Mouse (Mus musculus) testis, adult 10 weeks (tissue): ENCODE data around the gene Espn. TPM values are rescaled to one million over a fixed set of nuclear protein-coding genes. Genes with fewer than 3 reads are reported as not detected.

ENCODE experiments used
- polyA plus RNA-seq: library from polyadenylated mRNA; stranded (reverse); fragments of 350-450 nt; fragmentation: Illumina TruSeq; extraction: RNeasy Lipid Tissue Mini Kit (QIAGEN cat#74804); gene quantifications from one replicate; pipeline ENCODE4 v1.2.3, GENCODE M21; 2014; ENCODE audit warnings: low read depth, low replicate concordance

The Espn gene
- polyA plus RNA-seq = 3.5 TPM

DNA sequence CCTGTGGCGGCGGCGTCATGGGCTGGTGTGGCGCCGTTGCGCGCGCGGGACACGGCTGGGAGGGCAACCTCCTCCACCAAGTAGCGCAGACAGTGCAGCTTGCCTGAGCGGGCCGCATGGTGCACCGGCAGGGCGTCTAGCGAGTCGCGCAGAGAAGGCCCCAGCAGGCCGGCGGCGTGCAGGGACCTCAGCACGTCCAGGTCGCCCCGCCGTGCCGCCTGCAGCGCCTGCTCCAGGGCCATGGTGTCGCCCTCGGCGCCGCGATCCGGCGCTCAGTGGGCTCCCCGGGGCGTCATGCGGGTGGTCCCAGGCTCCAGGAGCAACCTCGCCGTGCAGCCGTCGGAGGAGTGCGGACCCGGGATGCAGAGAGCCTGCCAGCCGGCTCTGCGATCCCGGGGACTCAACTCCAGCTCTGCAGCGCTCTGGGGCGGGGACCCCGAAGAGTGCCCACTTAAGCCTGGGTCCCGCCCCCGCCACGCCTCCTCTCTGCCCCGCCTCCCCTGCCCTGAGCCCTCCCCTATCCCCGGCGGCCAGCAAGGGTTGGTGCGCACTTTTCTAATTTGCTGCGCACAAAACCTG is at the start of gene Espn:
Gene Espn, minus strand, starts transcription at position 406 of the 579 bp plus-strand sequence.

DNA sequence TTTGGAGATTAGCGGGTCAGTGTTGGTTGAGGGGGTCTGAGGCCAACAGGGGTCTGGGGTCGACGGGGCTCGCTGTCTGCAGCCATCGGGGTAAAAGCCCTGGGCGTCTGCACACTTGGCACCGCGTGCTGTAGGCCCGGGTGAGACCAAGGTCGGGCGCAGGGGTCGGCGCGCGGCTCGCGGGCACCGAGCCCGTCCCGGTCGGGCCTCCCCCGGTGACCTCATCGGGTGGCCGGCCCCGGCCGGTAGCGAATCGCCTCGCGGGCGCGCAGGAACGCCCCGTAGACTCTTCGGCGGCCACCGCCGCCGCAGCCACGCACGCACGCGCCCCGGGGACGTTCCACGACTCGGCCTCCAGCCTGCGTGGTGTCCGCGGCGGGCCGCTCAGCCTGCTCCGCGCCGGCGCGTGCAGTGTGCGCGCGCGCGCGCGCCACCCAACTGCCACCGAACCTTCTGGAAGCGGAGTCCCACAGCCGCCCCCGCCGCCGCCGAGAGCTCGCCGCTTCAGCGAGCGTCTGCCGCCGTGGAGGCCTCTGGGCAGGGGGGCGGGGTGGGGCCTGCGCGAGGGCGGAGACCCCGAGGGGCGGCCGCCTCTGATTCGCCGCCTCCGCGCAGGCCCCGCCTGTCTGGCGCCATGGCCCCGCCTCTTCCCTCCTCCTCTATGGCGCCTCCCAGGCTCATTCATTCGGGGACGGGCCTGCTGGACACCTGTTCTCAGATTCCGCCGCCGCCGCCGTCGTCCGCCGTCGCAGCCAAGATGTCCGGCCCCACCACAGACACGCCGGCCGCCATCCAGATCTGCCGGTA is 25.6 kb upstream of the Espn start, which contains the start of gene Acot7:
Gene Acot7, plus strand, starts transcription at position 598 of the 807 bp plus-strand sequence.

DNA sequence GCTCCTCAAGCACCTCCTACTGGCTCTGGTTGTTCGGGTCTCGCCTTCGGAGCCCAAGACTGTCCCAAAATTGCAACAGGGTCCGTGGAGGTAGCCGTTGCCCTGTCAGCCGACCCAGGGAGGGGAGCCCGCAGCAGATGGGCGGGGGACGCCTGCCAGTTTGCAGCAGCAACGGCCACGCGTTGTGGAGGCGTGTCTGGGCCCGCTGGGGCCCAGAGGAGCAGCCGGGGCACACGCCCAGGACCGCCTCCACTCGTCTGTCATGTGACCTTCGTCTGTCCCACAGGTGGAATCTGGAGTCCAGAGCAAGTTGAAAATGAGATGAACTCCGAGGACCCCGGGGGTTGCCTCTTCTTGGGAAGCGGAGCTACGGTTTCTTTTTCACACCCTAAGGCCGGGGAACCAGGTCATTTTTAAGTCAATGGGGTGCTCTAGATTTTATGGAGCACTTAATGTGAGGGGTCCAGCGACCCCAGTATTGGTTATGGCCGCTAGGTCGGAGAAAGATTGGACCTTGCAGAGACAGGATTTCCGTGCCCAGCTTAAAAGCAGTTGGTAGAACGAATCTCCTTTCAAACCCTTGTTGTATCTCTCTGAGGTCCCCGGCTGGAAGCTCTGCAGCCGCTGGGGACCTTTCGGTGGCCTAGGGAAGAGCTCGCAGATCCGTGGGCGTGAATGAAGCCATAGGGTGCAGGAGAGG is 6.6 kb upstream of the Espn start, which contains the start of gene Hes2:
Gene Hes2, plus strand, starts transcription at position 283 of the 700 bp plus-strand sequence.

DNA sequence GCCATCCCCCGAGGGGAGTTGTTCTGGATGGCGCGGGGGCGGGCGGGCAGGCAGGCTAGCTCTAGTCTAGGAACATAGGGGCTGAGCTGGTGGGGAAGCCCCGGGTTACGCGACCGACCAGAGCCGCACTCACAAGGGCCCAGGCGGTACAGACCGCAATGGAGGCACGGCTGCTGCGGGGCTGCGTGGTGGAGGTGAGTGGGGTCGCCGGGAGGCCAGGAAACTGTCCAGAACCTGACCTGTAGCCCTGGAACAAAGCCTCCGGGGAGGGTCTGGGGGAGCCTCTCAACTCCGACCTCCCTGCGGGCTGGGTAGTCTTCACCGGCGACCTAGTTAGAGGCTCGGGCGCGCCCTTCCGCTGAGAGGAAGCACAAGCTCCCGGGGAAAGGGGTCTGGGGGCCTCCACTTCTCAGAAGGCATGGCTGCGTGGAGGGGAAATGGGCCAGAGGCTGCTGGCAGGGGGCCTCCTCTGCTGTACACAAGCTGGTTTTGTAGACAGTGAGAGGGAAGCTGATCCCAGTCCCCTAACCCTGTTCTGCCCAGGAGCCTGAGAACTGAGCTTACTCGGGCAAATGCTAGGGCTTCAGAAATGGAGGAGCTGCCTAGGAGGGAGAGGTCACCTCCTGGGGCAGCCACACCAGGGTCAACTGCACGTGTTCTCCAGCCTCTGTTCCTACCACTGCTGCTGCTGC is 36.1 kb downstream of the Espn start, which contains the start of gene Tnfrsf25:
Gene Tnfrsf25, plus strand, starts transcription at position 14 of the 692 bp plus-strand sequence.

DNA sequence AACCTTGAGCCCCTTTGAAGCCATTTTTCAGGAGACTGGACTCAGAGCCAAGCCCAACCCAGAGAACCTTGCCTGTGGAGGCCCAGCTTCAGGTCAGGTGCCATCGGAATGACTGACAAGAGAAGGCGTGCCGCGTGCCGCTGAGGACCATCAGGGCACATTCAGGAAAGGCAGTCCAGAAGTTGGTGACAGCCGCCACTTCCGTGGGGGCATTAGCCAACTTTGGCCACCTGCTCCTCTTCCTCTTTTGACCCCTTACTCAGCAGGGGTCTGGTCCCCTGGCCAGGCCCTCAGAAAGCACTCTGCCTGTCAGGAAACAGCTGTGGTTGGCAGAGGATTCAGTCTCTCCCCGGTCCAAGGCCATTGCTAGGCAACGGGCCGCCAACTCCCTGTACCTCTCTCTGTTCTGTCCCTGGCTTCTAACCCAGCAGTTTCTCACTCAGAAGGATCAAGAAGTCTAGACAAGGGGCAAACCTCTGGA is 80.0 kb downstream of the Espn start, which contains the start of gene Plekhg5:
Gene Plekhg5, plus strand, starts transcription at position 378 of the 481 bp plus-strand sequence.

Other genes starting within 250 kb of the Espn start
- gene Dnajc11, start 218.7 kb downstream of the Espn start, polyA plus RNA-seq = 16.6 TPM
- gene Thap3, start 163.4 kb downstream of the Espn start, polyA plus RNA-seq = not detected
- gene Phf13, start 156.1 kb downstream of the Espn start, polyA plus RNA-seq = 45.4 TPM
- 2.1 TPM for gene Klhl21, start 143.6 kb downstream of the Espn start, polyA plus RNA-seq
- gene Zbtb48, start 124.7 kb downstream of the Espn start, polyA plus RNA-seq = 2.8 TPM
- gene Tas1r1, start 113.8 kb downstream of the Espn start, polyA plus RNA-seq = 0.95 TPM
- gene Nol9, start 113.0 kb downstream of the Espn start, polyA plus RNA-seq = 6.1 TPM
- gene Plekhg5, start 79.9 kb downstream of the Espn start, polyA plus RNA-seq = 0.18 TPM
- gene Tnfrsf25, start 36.4 kb downstream of the Espn start, polyA plus RNA-seq = not detected
- 0.22 TPM for gene Hes2, start 6.5 kb upstream of the Espn start, polyA plus RNA-seq
- 28.5 TPM for gene Acot7, start 25.8 kb upstream of the Espn start, polyA plus RNA-seq
- gene Gpr153, start 121.9 kb upstream of the Espn start, polyA plus RNA-seq = 1.2 TPM
- gene Hes3, start 139.3 kb upstream of the Espn start, polyA plus RNA-seq = not detected
- 13.3 TPM for gene Icmt, start 144.9 kb upstream of the Espn start, polyA plus RNA-seq
- gene Rnf207, start 166.6 kb upstream of the Espn start, polyA plus RNA-seq = not detected
- 126 TPM for gene Rpl22, start 173.4 kb upstream of the Espn start, polyA plus RNA-seq
- 93.6 TPM for gene Chd5, start 186.3 kb upstream of the Espn start, polyA plus RNA-seq